Mouse (Mus musculus): ENCODE results near the gene Oaz1.
"Not testable (repeated sequence)": the region's sequence is repeated elsewhere in the genome, so short reads cannot be mapped to it uniquely, and the experiment has no call there.

Gene Oaz1

GRCm38 (mm10) chr10:80822528-80822927 is 3.9 kb upstream of the Oaz1 start:
- no peak for DNase-seq (ENCODE audit: low spot score in 2 of 2)

- no peak for DNase-seq (ENCODE audit: low spot score in 2 of 2)
Measured at GRCm38 (mm10) chr10:80823316-80823715, 3.1 kb upstream of the Oaz1 start.

- DNase-seq (ENCODE audit: low spot score in 2 of 2), result no peak
Measured at GRCm38 (mm10) chr10:80823847-80824643, 2.4 kb upstream of the Oaz1 start.

- DNase-seq (ENCODE audit: low spot score in 2 of 2), result no peak
Measured at GRCm38 (mm10) chr10:80824827-80825226, 1.6 kb upstream of the Oaz1 start.

GRCm38 (mm10) chr10:80827063-80827869 is 810 bp downstream of the Oaz1 start:
- DNase-seq (ENCODE audit: low spot score in 2 of 2), result no peak

- no peak for DNase-seq (ENCODE audit: low spot score in 2 of 2)
Measured at GRCm38 (mm10) chr10:80827870-80828420, 1.5 kb downstream of the Oaz1 start.

- not testable (repeated sequence) for DNase-seq (ENCODE audit: low spot score in 2 of 2)
Measured at GRCm38 (mm10) chr10:80828587-80828986, 2.1 kb downstream of the Oaz1 start.

- no peak for DNase-seq (ENCODE audit: low spot score in 2 of 2)
Measured at GRCm38 (mm10) chr10:80829359-80830278, 3.2 kb downstream of the Oaz1 start.

- DNase-seq (ENCODE audit: low spot score in 2 of 2), result peak in 1 of 2 experiments; percentile 55
Measured at GRCm38 (mm10) chr10:80831136-80831535, 4.7 kb downstream of the Oaz1 start.

- DNase-seq (ENCODE audit: low spot score in 2 of 2), result no peak
Measured at GRCm38 (mm10) chr10:80832818-80833217, 6.4 kb downstream of the Oaz1 start.

GRCm38 (mm10) chr10:80835617-80836016 is 9.2 kb downstream of the Oaz1 start:
- DNase-seq (ENCODE audit: low spot score in 2 of 2), result no peak

GRCm38 (mm10) chr10:80836949-80837379 is 10.5 kb downstream of the Oaz1 start:
- no peak for DNase-seq (ENCODE audit: low spot score in 2 of 2)

- no peak for DNase-seq (ENCODE audit: low spot score in 2 of 2)
Measured at GRCm38 (mm10) chr10:80837827-80838226, 11.4 kb downstream of the Oaz1 start.

GRCm38 (mm10) chr10:80838346-80838912 is 12.0 kb downstream of the Oaz1 start:
- DNase-seq (ENCODE audit: low spot score in 2 of 2), result no peak

- DNase-seq (ENCODE audit: low spot score in 2 of 2), result no peak
Measured at GRCm38 (mm10) chr10:80839848-80840247, 13.4 kb downstream of the Oaz1 start.

GRCm38 (mm10) chr10:80841685-80842084 is 15.2 kb downstream of the Oaz1 start:
- no peak for DNase-seq (ENCODE audit: low spot score in 2 of 2)

- no peak for DNase-seq (ENCODE audit: low spot score in 2 of 2)
Measured at GRCm38 (mm10) chr10:80842334-80842733, 15.9 kb downstream of the Oaz1 start.

GRCm38 (mm10) chr10:80843087-80843930 is 16.9 kb downstream of the Oaz1 start:
- DNase-seq (ENCODE audit: low spot score in 2 of 2), result no peak

GRCm38 (mm10) chr10:80843931-80844547 is 17.6 kb downstream of the Oaz1 start, which contains the start of gene Lingo3:
Lingo3 (minus strand) TSS chr10:80844039.
- DNase-seq (ENCODE audit: low spot score in 2 of 2), result no peak

All from urinary bladder, postnatal 36 days (tissue).